Mouse (Mus musculus): Measurements from ENCODE around the gene Hoxd11.

Gene Hoxd11

GRCm38 (mm10) chr2:74663291-74663925 is 15.9 kb upstream of the Hoxd11 start:
- no peak for DNase-seq (ENCODE audit: extremely low spot score)

GRCm38 (mm10) chr2:74666411-74666810 is 12.9 kb upstream of the Hoxd11 start:
- DNase-seq (ENCODE audit: extremely low spot score) = no peak

- DNase-seq (ENCODE audit: extremely low spot score) = no peak
These were observed 12.0 kb upstream of the Hoxd11 start for GRCm38 (mm10) chr2:74667191-74667841.

- DNase-seq (ENCODE audit: extremely low spot score) = no peak
These were observed 11.5 kb upstream of the Hoxd11 start, which contains the start of gene Hoxd13 for GRCm38 (mm10) chr2:74667842-74668357. TSS of gene Hoxd13 (plus strand) at chr2:74668310.

GRCm38 (mm10) chr2:74668370-74669229 is 10.8 kb upstream of the Hoxd11 start:
- DNase-seq (ENCODE audit: extremely low spot score) = no peak

GRCm38 (mm10) chr2:74669230-74669578 is 10.2 kb upstream of the Hoxd11 start:
- DNase-seq (ENCODE audit: extremely low spot score) = no peak

GRCm38 (mm10) chr2:74669650-74670235 is 9.6 kb upstream of the Hoxd11 start:
- no peak for DNase-seq (ENCODE audit: extremely low spot score)

- no peak for DNase-seq (ENCODE audit: extremely low spot score)
These were observed 8.6 kb upstream of the Hoxd11 start for GRCm38 (mm10) chr2:74670632-74671188.

- DNase-seq (ENCODE audit: extremely low spot score) = no peak
These were observed 7.5 kb upstream of the Hoxd11 start for GRCm38 (mm10) chr2:74671847-74672246.

- DNase-seq (ENCODE audit: extremely low spot score) = peak; percentile 80
These were observed 6.6 kb upstream of the Hoxd11 start for GRCm38 (mm10) chr2:74672481-74673362.

- DNase-seq (ENCODE audit: extremely low spot score) = no peak
These were observed 5.4 kb upstream of the Hoxd11 start for GRCm38 (mm10) chr2:74673835-74674425.

GRCm38 (mm10) chr2:74674881-74675665 is 4.3 kb upstream of the Hoxd11 start, which contains the start of gene Hoxd12:
TSS of gene Hoxd12 (plus strand) at chr2:74675013.
- DNase-seq (ENCODE audit: extremely low spot score) = no peak

GRCm38 (mm10) chr2:74675666-74676282 is 3.6 kb upstream of the Hoxd11 start:
- no peak for DNase-seq (ENCODE audit: extremely low spot score)

GRCm38 (mm10) chr2:74676376-74677052 is 2.8 kb upstream of the Hoxd11 start:
- DNase-seq (ENCODE audit: extremely low spot score) = no peak

GRCm38 (mm10) chr2:74677106-74677505 is 2.3 kb upstream of the Hoxd11 start:
- DNase-seq (ENCODE audit: extremely low spot score) = no peak

GRCm38 (mm10) chr2:74679596-74679971 is 227 bp downstream of the Hoxd11 start:
- DNase-seq (ENCODE audit: extremely low spot score) = no peak

GRCm38 (mm10) chr2:74679980-74680379 is 623 bp downstream of the Hoxd11 start:
- no peak for DNase-seq (ENCODE audit: extremely low spot score)
